Comparison of ENCODE assay signal across 18 mouse cellular contexts in the genomic region with DNA sequence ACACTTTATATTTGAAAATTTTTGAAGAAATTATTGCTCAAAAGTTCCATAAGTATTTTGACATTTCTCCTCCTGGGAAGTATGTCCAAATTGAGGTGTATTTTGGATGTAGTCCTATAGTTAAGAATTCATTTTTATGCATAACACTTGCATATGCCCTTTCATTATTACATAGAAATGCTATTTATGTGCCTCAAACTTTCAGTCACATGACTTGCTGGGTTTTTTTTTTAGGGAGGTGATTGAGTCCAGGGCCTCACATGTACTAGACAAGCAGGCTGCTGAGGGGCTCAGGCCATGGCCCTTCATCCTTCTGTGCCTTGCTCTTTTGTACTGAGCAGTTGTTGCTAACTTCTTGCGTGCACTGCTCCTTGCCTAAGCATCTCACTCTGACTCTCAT. TPM values are rescaled to one million over a fixed set of nuclear protein-coding genes. Genes with fewer than 3 reads are reported as not detected.
A peak's percentile ranks its signal among the peaks of the same experiment; 100 is the strongest.
DNase-seq lines count a peak whose midpoint lies in the region; TF ChIP-seq lines count a peak whose summit lies in the region.
"Had no signal": no experiment of that assay in that cellular context is flagged by ENCODE, and none has a peak within 500 bp of the region (broad histone marks: within the 10 kb centered on the region; RNA-seq: fewer than 3 reads in every experiment).

No protein-coding gene starts in this region.

- WGBS in heart, embryonic 10.5 days = 91% methylated on average over 1 of the region's 1 CpGs

- no peak overlapping the region for H3K4me3 ChIP-seq in heart, embryonic 10.5 days
- no peak overlapping the region for H3K4me3 ChIP-seq in CH12.LX (replicated peaks in 1 of 3; ENCODE audit: low read depth in 2 of 3, low read length in 2 of 3, poor library complexity in 1 of 3)
- H3K4me3 ChIP-seq in gastrocnemius, adult 2 months = no peak overlapping the region

- no peak for TF ChIP-seq CTCF in CH12.LX (conservative IDR thresholded peaks at IDR 0.05 in 1 of 2, IDR thresholded peaks at IDR 0.05 in 1 of 2; ENCODE audit: low read depth in 2 of 2, low read length in 2 of 2)
- no peak for TF ChIP-seq CTCF in gastrocnemius, adult 2 months (IDR thresholded peaks at IDR 0.05)

- TF ChIP-seq POLR2A in CH12.LX (IDR thresholded peaks at IDR 0.05; ENCODE audit: low read depth, low read length) = no peak

- no peak overlapping the region for H3K27ac ChIP-seq in heart, embryonic 10.5 days
- no peak overlapping the region for H3K27ac ChIP-seq in CH12.LX (ENCODE audit: insufficient read depth, low read depth)
- H3K27ac ChIP-seq in gastrocnemius, adult 2 months = no peak overlapping the region

- DNase-seq in heart, adult 11 months = peak; percentile 15
- no peak for DNase-seq in heart, embryonic 10.5 days (ENCODE audit: low spot score)
- no peak for DNase-seq in CH12.LX (ENCODE audit: extremely low read depth)
- no peak for DNase-seq in gastrocnemius, adult 2 months
- DNase-seq: adrenal gland, adult 2 months; adrenal gland, adult 8-10 months; adrenal gland, postnatal 10 days; adrenal gland, postnatal 14 days; adrenal gland, postnatal 25 days; adrenal gland, postnatal 36 days; B cell, adult 2 months; cerebellum, adult 11 months; cerebellum, adult 11-12 months; cerebellum, adult 18-20 months; cerebellum, adult 2 months had no signal

- no peak overlapping the region for H3K4me2 ChIP-seq in CH12.LX (ENCODE audit: insufficient read depth, low read depth, poor library complexity, severe bottlenecking)

- TF ChIP-seq RAD21 in CH12.LX (IDR thresholded peaks at IDR 0.05; ENCODE audit: low read depth, low read length) = no peak

- H3K9ac ChIP-seq in CH12.LX (ENCODE audit: insufficient read depth, low read depth) = no peak overlapping the region

- dilution Hi-C loops in CH12.LX (cut with MboI; ENCODE audit: extremely low pct_ligation_motif_present, extremely low pct_unique_long_range_greater_than_20kb, low sequenced_read_pairs) = no loop called here

- H3K9me3 ChIP-seq in heart, embryonic 10.5 days = no peaks in the 10 kb centered on the region
- H3K9me3 ChIP-seq in CH12.LX (replicated peaks; ENCODE audit: low read length) = no peaks in the 10 kb centered on the region
- H3K9me3 ChIP-seq: G1E had no signal

- no peaks in the 10 kb centered on the region for H3K79me2 ChIP-seq in CH12.LX (replicated peaks; ENCODE audit: control insufficient read depth, extremely low read depth, insufficient read depth, poor library complexity, severe bottlenecking)

- peaks cover 73% of the 10 kb centered on the region for H3K36me3 ChIP-seq in heart, embryonic 10.5 days
- H3K36me3 ChIP-seq in CH12.LX (replicated peaks in 1 of 2; ENCODE audit: control insufficient read depth in 1 of 2, insufficient read depth in 1 of 2, low read length in 1 of 2) = peaks cover 42 to 79% of the 10 kb centered on the region in 2 experiments

- in situ Hi-C loops in CH12.LX (cut with MboI; ENCODE audit: low pct_ligation_motif_present, low pct_unique_long_range_greater_than_20kb, low sequenced_read_pairs) = no loop called here

- H3K27me3 ChIP-seq in heart, embryonic 10.5 days (ENCODE audit: insufficient read depth, poor library complexity, severe bottlenecking) = no peaks in the 10 kb centered on the region
- no peaks in the 10 kb centered on the region for H3K27me3 ChIP-seq in CH12.LX (replicated peaks)
- H3K27me3 ChIP-seq: Patski had no signal

- TF ChIP-seq EP300 in CH12.LX (IDR thresholded peaks at IDR 0.05; ENCODE audit: low read length) = 0 out of 2 replicates have a peak, but pooled peaks have one; percentile 7

- no peaks in the 10 kb centered on the region for H3K4me1 ChIP-seq in heart, embryonic 10.5 days
- H3K4me1 ChIP-seq in CH12.LX (ENCODE audit: control insufficient read depth in 1 of 2, insufficient read depth in 2 of 2) = peaks cover 10 to 48% of the 10 kb centered on the region in 2 experiments

- intact Hi-C loops in gastrocnemius, adult 2 months (cut with DNase I) = no loop called here

TF ChIP-seq in CH12.LX, 34 proteins besides CTCF, POLR2A, EP300 and RAD21:
- TF ChIP-seq ZNF384 (IDR thresholded peaks at IDR 0.05; ENCODE audit: low read depth, low read length) (peak; percentile 85), IRF4 (IDR thresholded peaks at IDR 0.05; ENCODE audit: low read depth, low read length) (peak; percentile 84), ETS1 (conservative IDR thresholded peaks at IDR 0.05; ENCODE audit: low read depth, low read length) (no peak), USF1 (IDR thresholded peaks at IDR 0.05; ENCODE audit: low read depth, low read length) (peak; percentile 66), MAFK (IDR thresholded peaks at IDR 0.05; ENCODE audit: insufficient replicate concordance, low read length) (no peak), CHD2 (IDR thresholded peaks at IDR 0.05; ENCODE audit: low read length) (no peak), JUN (IDR thresholded peaks at IDR 0.05; ENCODE audit: insufficient read depth, low read depth, low read length) (no peak), BHLHE40 (IDR thresholded peaks at IDR 0.05; ENCODE audit: low read depth, low read length) (peak; percentile 78), TCF12 (IDR thresholded peaks at IDR 0.05; ENCODE audit: low read depth, low read length) (no peak), ZMIZ1 (IDR thresholded peaks at IDR 0.05; ENCODE audit: low read depth, low read length) (no peak), TBP (conservative IDR thresholded peaks at IDR 0.05; ENCODE audit: low read depth, low read length) (no peak), USF2 (conservative IDR thresholded peaks at IDR 0.05; ENCODE audit: low read depth, low read length) (peak; percentile 50), MEF2A (IDR thresholded peaks at IDR 0.05; ENCODE audit: borderline replicate concordance, low read depth, low read length) (peak; percentile 92; the same call in 1 of the 2 replicates), SMC3 (IDR thresholded peaks at IDR 0.05; ENCODE audit: low read depth, low read length) (no peak), NRF1 (IDR thresholded peaks at IDR 0.05; ENCODE audit: low read depth, low read length) (no peak), ZKSCAN1 (IDR thresholded peaks at IDR 0.05; ENCODE audit: borderline replicate concordance, low read depth, low read length) (no peak)

RNA-seq across cellular contexts. Expression of a gene that starts 30.7 kb away (rescaled TPM):
- 41.2 and 50.2 TPM in 2 replicates for polyA plus RNA-seq in heart, embryonic 10.5 days (2016; fragmentation: Nextera tagmentation; extraction: Ambion mirVana)
- total RNA-seq in CH12.LX (2012; rRNA removed) = 37.8 and 45.8 TPM in 2 replicates
- total RNA-seq in CH12.LX (2014; rRNA removed) = 42.8 and 46.2 TPM in 2 replicates
- 60.5 and 60.8 TPM in 2 replicates for polyA plus RNA-seq in CH12.LX (2012; ENCODE audit: insufficient read length, low read depth)
- total RNA-seq in gastrocnemius, adult 2 months (2021) = 10 to 100 TPM; 31.2 to 31.5 TPM

RNA-seq across cellular contexts. Expression of a gene that starts 44.5 kb away (rescaled TPM):
- polyA plus RNA-seq in heart, embryonic 10.5 days (2016; fragmentation: Nextera tagmentation; extraction: Ambion mirVana) = 0.54 and 0.55 TPM in 2 replicates
- 3.4 and 6.1 TPM in 2 replicates for total RNA-seq in CH12.LX (2012; rRNA removed)
- 2.2 and 3.2 TPM in 2 replicates for total RNA-seq in CH12.LX (2014; rRNA removed)
- 2.1 and 2.6 TPM in 2 replicates for polyA plus RNA-seq in CH12.LX (2012; ENCODE audit: insufficient read length, low read depth)
- total RNA-seq in gastrocnemius, adult 2 months (2021) = not detected
- total RNA-seq: MEL had no signal
- polyA plus RNA-seq: adrenal gland, adult 2 months; G1E had no signal
